Mouse (Mus musculus): Measurements from ENCODE around the gene Tcl1b1.
"Not testable (repeated sequence)": the region's sequence is repeated elsewhere in the genome, so short reads cannot be mapped to it uniquely, and the experiment has no call there.

The Tcl1b1 gene

GRCm38 (mm10) chr12:105199684-105200497 lies 40.4 kb downstream of the Tcl1b1 start:
- not testable (repeated sequence) for DNase-seq

- not testable (repeated sequence) for DNase-seq
Measured at GRCm38 (mm10) chr12:105201657-105202056, 42.2 kb downstream of the Tcl1b1 start, which contains the start of gene Tcl1b4. Tcl1b4 (plus strand) TSS chr12:105201957.

- DNase-seq: no peak
Measured at GRCm38 (mm10) chr12:105207071-105207470, 47.6 kb downstream of the Tcl1b1 start.

- DNase-seq: no peak
Measured at GRCm38 (mm10) chr12:105208441-105208840, 49.0 kb downstream of the Tcl1b1 start.

GRCm38 (mm10) chr12:105209231-105209630 lies 49.7 kb downstream of the Tcl1b1 start:
- DNase-seq: no peak

Data from kidney, postnatal 10 days (tissue).